Mouse (Mus musculus) CH12.LX (cell line): ENCODE results near the gene Lhfp. TPM values are rescaled to one million over a fixed set of nuclear protein-coding genes. Genes with fewer than 3 reads are reported as not detected.

Experiments
- DNase-seq: peaks from one replicate; pipeline ENCODE4 v3.0.0-alpha.2; 2013; ENCODE audit errors: extremely low read depth
- H3K27ac ChIP-seq: 2 replicates; pipeline ENCODE4 v1.5.1; 2012; ENCODE audit warnings: low read depth, mild to moderate bottlenecking, control low read depth, moderate library complexity; ENCODE audit not compliant: insufficient read depth
- H3K27me3 ChIP-seq: replicated peaks from 2 replicates; pipeline ENCODE3; 2012; ENCODE audit warnings: inconsistent platforms
- H3K36me3 ChIP-seq, 2 experiments: replicated peaks in 1 of 2; 2 replicates each; pipeline versions ENCODE3 to v1.6.1; 2012; ENCODE audit warnings: inconsistent platforms in 1 of 2, low read length in 1 of 2, mild to moderate bottlenecking in 1 of 2, mixed read lengths in 1 of 2, moderate library complexity in 1 of 2; ENCODE audit not compliant: control insufficient read depth in 1 of 2, insufficient read depth in 1 of 2
- H3K4me1 ChIP-seq, 2 experiments: 2 replicates each; pipeline ENCODE4 v1.6.1; 2012; ENCODE audit warnings: inconsistent platforms in 1 of 2, moderate library complexity in 1 of 2; ENCODE audit not compliant: insufficient read depth in 2 of 2, control insufficient read depth in 1 of 2
- H3K4me2 ChIP-seq: 2 replicates; pipeline ENCODE4 v1.6.1; 2012; ENCODE audit warnings: low read depth, mild to moderate bottlenecking, control low read depth; ENCODE audit not compliant: poor library complexity, insufficient read depth, severe bottlenecking
- H3K4me3 ChIP-seq, 3 experiments: fragments of 150-350 bp in 1 of 3; sonication (generic) in 1 of 3; replicated peaks in 1 of 3; 2 replicates each; pipeline versions ENCODE3 to v1.5.1; 2011 to 2012; ENCODE audit warnings: low read depth in 2 of 3, low read length in 2 of 3, mild to moderate bottlenecking in 2 of 3, moderate library complexity in 2 of 3, control low read depth in 1 of 3, improper control_type of control experiment in 1 of 3, inconsistent platforms in 1 of 3, mixed read lengths in 1 of 3; ENCODE audit not compliant: poor library complexity in 1 of 3
- H3K79me2 ChIP-seq: replicated peaks from 2 replicates; pipeline ENCODE4 v1.6.1; 2012; ENCODE audit warnings: mild to moderate bottlenecking, moderate library complexity; ENCODE audit not compliant: control insufficient read depth, poor library complexity, insufficient read depth, severe bottlenecking; ENCODE audit errors: extremely low read depth
- H3K9ac ChIP-seq: 2 replicates; pipeline ENCODE4 v1.6.1; 2012; ENCODE audit warnings: low read depth, mild to moderate bottlenecking, control low read depth, moderate library complexity; ENCODE audit not compliant: insufficient read depth
- H3K9me3 ChIP-seq: replicated peaks from 2 replicates; pipeline ENCODE3; 2012; ENCODE audit warnings: low read length, inconsistent platforms, mixed read lengths
- ELF1 ChIP-seq: IDR thresholded peaks from 2 replicates; pipeline ENCODE4 v1.6.1; 2014; ENCODE audit warnings: low read depth, mild to moderate bottlenecking, inconsistent platforms, low read length, improper control_type of control experiment
- EP300 ChIP-seq: IDR thresholded peaks from 2 replicates; pipeline ENCODE4 v1.6.1; 2011; ENCODE audit warnings: low read length, improper control_type of control experiment
- HCFC1 ChIP-seq: IDR thresholded peaks from 2 replicates; pipeline ENCODE4 v1.6.1; 2012; ENCODE audit warnings: low read depth, mild to moderate bottlenecking, inconsistent platforms, low read length, improper control_type of control experiment
- IRF4 ChIP-seq: IDR thresholded peaks from 2 replicates; pipeline ENCODE4 v1.6.1; 2014; ENCODE audit warnings: low read depth, mild to moderate bottlenecking, inconsistent platforms, low read length, improper control_type of control experiment
- KAT2A ChIP-seq: IDR thresholded peaks from 2 replicates; pipeline ENCODE4 v1.6.1; 2012; ENCODE audit warnings: low read length, improper control_type of control experiment, inconsistent platforms; ENCODE audit not compliant: insufficient replicate concordance
- MAFK ChIP-seq: IDR thresholded peaks from 2 replicates; pipeline ENCODE4 v1.6.1; 2011; ENCODE audit warnings: low read length, improper control_type of control experiment; ENCODE audit not compliant: insufficient replicate concordance
- MAX ChIP-seq: IDR thresholded peaks from 2 replicates; pipeline ENCODE4 v1.6.1; 2011; ENCODE audit warnings: low read length, improper control_type of control experiment
- MAZ ChIP-seq: IDR thresholded peaks from 2 replicates; pipeline ENCODE4 v1.6.1; 2012; ENCODE audit warnings: low read depth, mild to moderate bottlenecking, inconsistent platforms, low read length, improper control_type of control experiment, moderate library complexity
- NELFE ChIP-seq: IDR thresholded peaks from 2 replicates; pipeline ENCODE4 v1.6.1; 2011; ENCODE audit warnings: low read depth, low read length, improper control_type of control experiment
- NRF1 ChIP-seq: IDR thresholded peaks from 2 replicates; pipeline ENCODE4 v1.6.1; 2014; ENCODE audit warnings: low read depth, mild to moderate bottlenecking, inconsistent platforms, low read length, improper control_type of control experiment, moderate library complexity
- RCOR1 ChIP-seq: conservative IDR thresholded peaks from 2 replicates; pipeline ENCODE4 v1.6.1; 2012; ENCODE audit warnings: low read depth, mild to moderate bottlenecking, inconsistent platforms, low read length, improper control_type of control experiment
- SIN3A ChIP-seq: IDR thresholded peaks from 2 replicates; pipeline ENCODE4 v1.6.1; 2012; ENCODE audit warnings: low read length, improper control_type of control experiment, inconsistent platforms
- SMC3 ChIP-seq: IDR thresholded peaks from 2 replicates; pipeline ENCODE4 v1.6.1; 2011; ENCODE audit warnings: low read depth, low read length, improper control_type of control experiment
- TCF12 ChIP-seq: IDR thresholded peaks from 2 replicates; pipeline ENCODE4 v1.6.1; 2014; ENCODE audit warnings: low read depth, mild to moderate bottlenecking, inconsistent platforms, low read length, improper control_type of control experiment
- UBTF ChIP-seq: IDR thresholded peaks from 2 replicates; pipeline ENCODE4 v1.6.1; 2012; ENCODE audit warnings: low read depth, mild to moderate bottlenecking, inconsistent platforms, low read length, improper control_type of control experiment, moderate library complexity
- USF2 ChIP-seq: conservative IDR thresholded peaks from 2 replicates; pipeline ENCODE4 v1.6.1; 2011; ENCODE audit warnings: low read depth, low read length, improper control_type of control experiment
- ZMIZ1 ChIP-seq: IDR thresholded peaks from 2 replicates; pipeline ENCODE4 v1.6.1; 2012; ENCODE audit warnings: low read depth, mild to moderate bottlenecking, inconsistent platforms, low read length, improper control_type of control experiment
- dilution Hi-C: fragments of 300-500 bp; cut with MboI; formaldehyde crosslinking; loops from 2 replicates; pipeline ENCODE4 v1.14.3; 2020; ENCODE audit warnings: low sequenced_read_pairs; ENCODE audit not compliant: extremely low pct_unique_long_range_greater_than_20kb, extremely low pct_ligation_motif_present
- in situ Hi-C: fragments of 300-500 bp; cut with MboI; formaldehyde crosslinking; loops from 3 replicates; pipeline ENCODE4 v1.14.3; 2019; ENCODE audit warnings: low sequenced_read_pairs, low pct_ligation_motif_present, low pct_unique_long_range_greater_than_20kb, mixed read lengths
- polyA plus RNA-seq: library from polyadenylated mRNA; unstranded; fragments of >175 nt; gene quantifications from 2 replicates; pipeline ENCODE4 v1.2.1, GENCODE M21; 2012; ENCODE audit warnings: low read depth; ENCODE audit not compliant: insufficient read length
- total RNA-seq, 2 experiments: library from RNA; depleted of rRNA; stranded (reverse); fragments of 300-350 nt in 1 of 2; fragments of >200 nt in 1 of 2; gene quantifications; 2 replicates each; pipeline ENCODE4 v1.2.3; 2012 to 2014

Lhfp gene
- total and polyA plus RNA-seq, 3 experiments = not detected

DNA sequence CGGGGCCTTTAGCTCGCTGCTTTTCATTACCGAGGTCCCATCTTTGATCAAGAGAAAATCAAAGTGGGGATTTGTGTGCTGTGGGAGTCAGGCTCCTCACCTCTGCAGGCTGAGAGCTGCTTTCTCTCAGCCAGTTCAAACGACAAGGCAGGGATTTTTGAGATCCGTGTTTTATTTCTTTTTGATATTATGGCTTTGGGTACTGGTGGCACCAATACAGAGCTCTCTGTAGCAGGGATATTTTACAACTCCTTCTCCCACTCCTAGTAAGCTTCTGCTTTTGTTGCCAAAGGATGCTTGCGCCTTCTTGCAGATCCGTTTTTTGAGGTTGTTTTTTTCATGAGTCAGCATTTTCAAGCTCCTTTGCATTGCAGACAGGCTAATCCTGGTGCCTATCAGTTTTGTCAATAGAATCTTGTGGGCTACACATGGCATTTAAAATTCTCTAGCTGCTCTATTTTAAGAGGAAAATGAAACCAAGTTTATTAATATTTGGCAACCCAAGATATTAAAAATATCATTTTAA, 172.5 kb downstream of the Lhfp start:
- in situ Hi-C loops (no loop called here), dilution Hi-C loops (no loop called here)

DNA sequence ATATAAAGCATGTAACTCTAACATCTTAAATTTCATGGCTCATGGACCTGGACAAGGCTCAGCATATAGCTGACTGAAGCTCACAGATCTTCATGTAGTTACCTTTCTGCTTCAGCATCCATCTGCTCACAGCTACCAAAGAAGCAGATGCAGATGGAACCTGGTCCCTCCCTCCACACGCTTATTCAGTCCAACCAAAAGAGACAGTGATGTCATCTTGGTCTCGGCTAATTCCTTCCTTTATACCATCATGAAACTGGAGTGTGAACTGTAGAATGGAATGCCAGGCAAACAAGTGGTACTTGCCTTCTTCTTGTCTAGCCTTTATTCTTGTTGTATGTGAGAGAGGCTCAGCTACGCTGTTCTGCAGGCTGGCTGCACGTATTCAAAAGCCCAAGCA, 173.1 kb downstream of the Lhfp start:
- TF ChIP-seq ELF1 (no peak), TCF12 (no peak), UBTF (no peak), EP300 (no peak), IRF4 (no peak), SIN3A (no peak), MAX (no peak), ZMIZ1 (no peak), USF2 (no peak), RCOR1 (no peak), SMC3 (no peak), KAT2A (no peak), MAZ (no peak), HCFC1 (no peak), NELFE (no peak)
- Histone ChIP-seq H3K36me3 (no peaks in the 10 kb centered on the region), H3K79me2 (no peaks in the 10 kb centered on the region), H3K4me1 (peaks cover 0 to 3% of the 10 kb centered on the region in 2 experiments; a peak in 1 of 4 replicates), H3K4me2 (no peak overlapping the region), H3K4me3 (no peak overlapping the region), H3K9me3 (no peaks in the 10 kb centered on the region), H3K27me3 (no peaks in the 10 kb centered on the region), H3K9ac (no peak overlapping the region), H3K27ac (no peak overlapping the region)
- DNase-seq = no peak
- in situ Hi-C loops = no loop called here
- dilution Hi-C loops = no loop called here

More for the DNA sequence above, 172.5 kb downstream of the Lhfp start:
- TF ChIP-seq NRF1 = no peak
- TF ChIP-seq MAFK = peak; percentile 98
- Histone ChIP-seq H3K4me3 (no peak overlapping the region), H3K9me3 (no peaks in the 10 kb centered on the region), H3K4me2 (no peak overlapping the region), H3K9ac (no peak overlapping the region), H3K27me3 (no peaks in the 10 kb centered on the region), H3K27ac (no peak overlapping the region), H3K36me3 (no peaks in the 10 kb centered on the region), H3K4me1 (peaks cover 0 to 3% of the 10 kb centered on the region in 2 experiments; a peak in 1 of 4 replicates), H3K79me2 (no peaks in the 10 kb centered on the region)
- no peak for DNase-seq
